Mouse (Mus musculus) testis, adult 2 months (tissue): ENCODE measurements around the gene Irak2.

Experiments used
- CTCF ChIP-seq: fragments of 200-500 bp; IDR thresholded peaks from 2 replicates; pipeline ENCODE4 v1.5.1; 2012; ENCODE audit warnings: low read depth, mild to moderate bottlenecking, inconsistent platforms, low read length, moderate library complexity; ENCODE audit not compliant: control insufficient read depth, insufficient read depth, insufficient replicate concordance
- POLR2A ChIP-seq: fragments of 200-500 bp; IDR thresholded peaks from 2 replicates; pipeline ENCODE4 v1.6.1; 2012; ENCODE audit warnings: low read depth, mild to moderate bottlenecking, inconsistent platforms, low read length, moderate library complexity; ENCODE audit not compliant: control insufficient read depth

- TF ChIP-seq CTCF: no peak
- no peak for TF ChIP-seq POLR2A
Measured at GRCm38 (mm10) chr6:113623386-113623785, 14.9 kb upstream of the Irak2 start.
